22 mouse cellular contexts compared by ENCODE assay signal in genomic region chr13:13778837-13779458, GRCm38 (mm10).
"Had no signal": no experiment of that assay in that cellular context is flagged by ENCODE, and none has a peak within 500 bp of the region (broad histone marks: within the 10 kb centered on the region; RNA-seq: fewer than 3 reads in every experiment).

No protein-coding gene starts in this region.

- H3K27ac ChIP-seq: kidney, embryonic 15.5 days; left cerebral cortex, adult 2 months; liver, embryonic 14.5 days; lung, embryonic 15.5 days; neural tube, embryonic 12.5 days; neural tube, embryonic 15.5 days; stomach, postnatal 0 days had no signal

- H3K9ac ChIP-seq: kidney, embryonic 15.5 days; liver, embryonic 14.5 days; lung, embryonic 15.5 days; neural tube, embryonic 12.5 days; neural tube, embryonic 15.5 days had no signal

- H3K4me2 ChIP-seq: kidney, embryonic 15.5 days; lung, embryonic 15.5 days; midbrain, embryonic 11.5 days; neural tube, embryonic 12.5 days; neural tube, embryonic 15.5 days had no signal

- H3K4me3 ChIP-seq: kidney, embryonic 15.5 days; left cerebral cortex, adult 2 months; lung, embryonic 15.5 days; megakaryocyte, embryonic 14.5 days; neural tube, embryonic 12.5 days; neural tube, embryonic 15.5 days had no signal

- H3K9me3 ChIP-seq: kidney, embryonic 15.5 days; lung, embryonic 15.5 days; megakaryocyte, embryonic 14.5 days; neural tube, embryonic 12.5 days; neural tube, embryonic 15.5 days had no signal

- DNase-seq: kidney, adult 18-20 months; kidney, postnatal 10 days; kidney, postnatal 36 days; layer of hippocampus, postnatal 36 days; lung, adult 18-20 months; lung, postnatal 10 days; lung, postnatal 36 days; midbrain, embryonic 14.5 days; right cerebral cortex, adult 18-20 months; right cerebral cortex, postnatal 14 days; right cerebral cortex, postnatal 4 days; thymus, adult 2 months; thymus, postnatal 14 days had no signal
